Mouse (Mus musculus): Measurements from ENCODE around the gene Spef1. TPM values are rescaled to one million over a fixed set of nuclear protein-coding genes. Genes with fewer than 3 reads are reported as not detected.
A peak's percentile ranks its signal among the peaks of the same experiment; 100 is the strongest.

The Spef1 gene
- polyA plus RNA-seq, 1 experiment from 2014 or later: 9.2 TPM

DNA sequence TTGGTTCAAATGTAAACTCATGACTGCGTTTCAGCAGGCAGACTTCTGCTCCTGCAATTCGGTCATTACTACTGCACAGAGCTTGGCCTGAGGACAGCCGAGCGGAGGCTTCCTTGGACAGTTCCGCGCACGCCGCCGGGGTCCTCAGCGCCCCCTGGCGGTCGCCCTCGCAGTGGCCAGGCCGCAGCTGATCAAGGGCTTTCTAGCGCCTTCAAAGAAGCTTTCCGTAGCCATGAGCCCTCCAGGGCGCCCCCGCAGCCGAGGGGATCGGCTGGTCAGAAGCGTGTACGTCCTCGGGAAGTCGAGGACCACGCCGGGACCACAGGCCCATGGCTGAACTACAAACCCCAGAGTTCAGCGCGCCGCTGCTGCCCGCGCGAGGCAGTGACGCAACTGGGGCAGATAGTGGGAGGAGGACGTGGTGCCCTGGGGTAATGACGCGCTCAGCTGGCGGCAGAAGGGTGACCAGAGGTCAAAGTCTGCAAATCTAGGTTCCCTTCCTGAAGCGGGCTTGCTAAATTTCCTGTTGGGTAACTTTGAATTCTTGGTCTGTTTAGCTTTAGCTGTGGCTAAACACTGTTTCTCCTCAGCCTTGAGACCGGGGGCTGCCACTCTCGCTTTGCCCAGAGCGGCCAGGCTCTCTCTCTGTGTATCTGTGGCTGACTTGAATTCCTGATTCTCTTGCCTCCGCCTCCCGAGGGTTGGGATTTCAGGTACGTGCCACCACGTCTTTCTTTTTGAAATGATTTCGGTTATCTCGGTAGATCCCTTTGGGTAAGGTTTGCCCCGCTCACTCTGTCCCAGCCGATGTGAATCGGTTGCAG lies 23.1 kb upstream of the Spef1 start:
- WGBS: 1% methylated on average over 50 of the region's 50 CpGs
- H3K4me3 ChIP-seq (ENCODE audit: low read depth, low read length): peak overlapping the region; percentile 55
- peak; percentile 95 for ATAC-seq (ENCODE audit: insufficient number of reproducible peaks, insufficient read depth, low FRiP score, low read depth)

DNA sequence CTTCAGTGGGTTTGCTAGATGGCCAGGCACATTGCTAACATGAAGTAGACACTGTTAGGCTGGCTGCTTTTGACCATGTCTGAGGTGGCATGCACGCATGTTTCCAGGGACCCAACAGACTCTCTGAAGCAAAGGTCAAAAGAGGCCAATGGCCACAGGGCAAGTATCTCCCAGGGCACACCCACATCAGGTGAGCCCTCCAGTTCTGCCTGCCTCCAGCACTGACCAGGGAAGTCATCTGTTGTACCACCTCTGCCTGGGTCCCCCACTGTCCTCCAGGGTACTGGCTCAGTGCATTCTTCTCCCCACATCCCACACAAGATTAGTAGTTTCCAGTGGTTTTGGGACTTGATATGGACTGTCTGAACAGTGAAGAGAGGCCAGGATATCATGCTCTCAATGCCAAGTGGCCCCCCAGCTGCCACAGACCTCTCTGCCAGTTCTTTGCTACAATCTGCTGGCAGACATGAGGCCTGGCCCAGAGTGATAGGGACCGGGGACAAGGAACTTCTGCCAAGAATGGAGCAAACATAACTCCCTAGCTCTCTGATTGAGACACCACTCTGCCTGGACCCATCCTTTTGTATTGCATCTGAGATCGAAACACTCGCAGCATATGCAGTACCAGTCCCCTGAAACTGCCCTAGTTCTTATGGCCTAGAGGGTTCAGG lies 22.2 kb upstream of the Spef1 start:
- H3K9me3 ChIP-seq (ENCODE audit: control insufficient read depth, low read depth, low read length): no peaks in the 10 kb centered on the region
- peak overlapping the region; percentile 4; the same call in 1 of the 2 replicates for H3K9ac ChIP-seq (replicated peaks; ENCODE audit: low read depth, low read length)
- H3K4me3 ChIP-seq (ENCODE audit: low read depth, low read length): peak overlapping the region; percentile 55; the same call in 1 of the 2 replicates
- ATAC-seq (ENCODE audit: insufficient number of reproducible peaks, insufficient read depth, low FRiP score, low read depth): 0 out of 2 replicates have a peak, but pooled peaks have one; percentile 0
- 73% methylated on average over 4 of the region's 4 CpGs for WGBS
- peaks cover 24% of the 10 kb centered on the region for H3K4me1 ChIP-seq (ENCODE audit: control insufficient read depth, insufficient read depth, low read length)
- H3K4me2 ChIP-seq (replicated peaks; ENCODE audit: low read depth, low read length): peak overlapping the region; percentile 57
- H3K27me3 ChIP-seq (ENCODE audit: control insufficient read depth, insufficient read depth, low read length): no peaks in the 10 kb centered on the region
- H3K36me3 ChIP-seq (ENCODE audit: control insufficient read depth, insufficient read depth, low read length): peaks cover 3% of the 10 kb centered on the region; the same call in 1 of the 2 replicates
- H3K27ac ChIP-seq (ENCODE audit: low read length): peak overlapping the region; percentile 86

More for the DNA sequence above, 23.1 kb upstream of the Spef1 start:
- Histone ChIP-seq H3K36me3 (ENCODE audit: control insufficient read depth, insufficient read depth, low read length) (peaks cover 3% of the 10 kb centered on the region; the same call in 1 of the 2 replicates), H3K27me3 (ENCODE audit: control insufficient read depth, insufficient read depth, low read length) (no peaks in the 10 kb centered on the region), H3K9me3 (ENCODE audit: control insufficient read depth, low read depth, low read length) (no peaks in the 10 kb centered on the region), H3K9ac (replicated peaks; ENCODE audit: low read depth, low read length) (peak overlapping the region; percentile 54), H3K4me2 (replicated peaks; ENCODE audit: low read depth, low read length) (peak overlapping the region; percentile 57), H3K4me1 (ENCODE audit: control insufficient read depth, insufficient read depth, low read length) (peaks cover 16% of the 10 kb centered on the region), H3K27ac (ENCODE audit: low read length) (peak overlapping the region; percentile 86)

DNA sequence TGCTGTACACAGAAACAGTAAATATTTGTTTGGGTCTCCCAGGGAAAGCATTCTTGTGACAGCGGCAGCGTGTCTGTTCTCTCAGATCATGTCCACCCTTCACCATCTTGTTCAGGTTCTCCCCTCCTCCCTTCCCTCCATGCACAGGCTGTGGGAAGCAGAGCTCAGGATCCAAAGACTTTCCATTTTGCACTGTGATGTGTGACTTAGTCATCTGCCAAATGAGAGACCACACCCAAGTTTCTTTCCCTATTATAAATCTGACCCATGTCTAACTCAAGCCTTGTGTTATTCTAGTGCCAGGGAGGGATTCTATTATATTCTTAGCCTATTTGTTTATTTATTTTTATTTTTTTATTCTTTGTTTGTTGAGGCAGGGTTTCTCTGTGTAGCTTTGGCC lies 21.3 kb upstream of the Spef1 start:
- Histone ChIP-seq H3K27ac (ENCODE audit: low read length) (no peak overlapping the region), H3K36me3 (ENCODE audit: control insufficient read depth, insufficient read depth, low read length) (peaks cover 3% of the 10 kb centered on the region; the same call in 1 of the 2 replicates), H3K4me1 (ENCODE audit: control insufficient read depth, insufficient read depth, low read length) (peaks cover 24% of the 10 kb centered on the region), H3K27me3 (ENCODE audit: control insufficient read depth, insufficient read depth, low read length) (no peaks in the 10 kb centered on the region), H3K4me2 (replicated peaks; ENCODE audit: low read depth, low read length) (no peak overlapping the region), H3K9me3 (ENCODE audit: control insufficient read depth, low read depth, low read length) (no peaks in the 10 kb centered on the region), H3K9ac (replicated peaks; ENCODE audit: low read depth, low read length) (no peak overlapping the region), H3K4me3 (ENCODE audit: low read depth, low read length) (no peak overlapping the region)
- ATAC-seq (ENCODE audit: insufficient number of reproducible peaks, insufficient read depth, low FRiP score, low read depth): no peak
- WGBS: 71% methylated on average over 2 of the region's 2 CpGs

DNA sequence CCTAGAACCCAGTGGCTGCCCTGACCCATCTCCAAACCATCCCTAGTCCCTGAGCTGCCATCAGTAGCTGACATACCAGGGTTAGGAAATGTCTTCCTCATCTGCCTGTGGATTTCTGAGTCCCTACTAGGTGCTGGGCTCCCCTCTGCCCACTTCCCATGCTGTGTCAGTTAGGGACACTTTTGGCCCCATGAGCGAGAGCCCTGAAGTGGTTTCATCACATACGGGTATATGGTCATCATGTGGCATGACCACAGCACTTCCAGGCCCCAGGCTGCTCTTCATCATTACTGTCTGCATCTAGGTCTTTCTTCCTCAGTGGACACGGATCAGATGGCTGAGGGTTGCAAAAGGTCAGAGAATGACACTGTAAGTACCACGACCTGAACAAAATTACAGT lies 19.7 kb upstream of the Spef1 start, which contains the start of gene Ap5s1:
TSS of gene Ap5s1 (plus strand) at position 301 of the 400 bp plus-strand sequence.
- ATAC-seq (ENCODE audit: insufficient number of reproducible peaks, insufficient read depth, low FRiP score, low read depth): no peak
- WGBS: 80% methylated on average over 4 of the region's 4 CpGs

DNA sequence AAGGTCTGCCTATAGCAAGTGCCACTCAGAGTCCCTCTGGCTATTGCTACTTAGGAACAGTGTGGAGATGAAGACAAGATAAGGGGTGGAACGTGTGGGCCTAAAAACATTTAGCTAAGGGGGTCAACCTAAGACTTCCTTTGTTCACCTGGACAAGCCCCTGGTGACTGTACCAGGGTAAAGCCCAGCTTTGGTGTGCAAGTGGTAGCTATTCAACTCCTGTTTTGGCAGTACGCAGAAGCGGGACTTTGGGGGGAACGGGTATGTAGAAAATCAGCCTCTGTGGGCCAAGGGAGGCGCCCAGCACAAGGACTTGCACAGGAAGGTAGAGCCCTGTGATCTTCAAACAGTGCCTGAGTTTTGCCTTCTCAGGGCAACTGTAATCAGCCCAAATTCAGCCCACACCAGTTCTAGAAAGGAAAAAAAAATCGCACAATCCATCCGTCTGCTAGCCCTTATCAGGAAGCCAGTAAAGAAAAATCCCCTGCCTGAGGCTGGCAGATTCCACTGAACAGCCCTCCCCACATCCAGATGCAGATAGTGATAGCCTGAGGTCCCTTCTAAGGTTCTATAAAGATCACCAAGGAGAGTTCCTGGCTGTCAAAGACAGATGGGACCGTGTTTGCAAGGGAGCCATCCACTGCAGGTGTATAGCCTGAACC lies 18.6 kb upstream of the Spef1 start:
- no peak overlapping the region for H3K4me2 ChIP-seq (replicated peaks; ENCODE audit: low read depth, low read length)
- ATAC-seq (ENCODE audit: insufficient number of reproducible peaks, insufficient read depth, low FRiP score, low read depth): no peak
- no peaks in the 10 kb centered on the region for H3K27me3 ChIP-seq (ENCODE audit: control insufficient read depth, insufficient read depth, low read length)
- peaks cover 18% of the 10 kb centered on the region for H3K4me1 ChIP-seq (ENCODE audit: control insufficient read depth, insufficient read depth, low read length)
- H3K9me3 ChIP-seq (ENCODE audit: control insufficient read depth, low read depth, low read length): no peaks in the 10 kb centered on the region
- no peak overlapping the region for H3K27ac ChIP-seq (ENCODE audit: low read length)
- H3K36me3 ChIP-seq (ENCODE audit: control insufficient read depth, insufficient read depth, low read length): no peaks in the 10 kb centered on the region
- H3K4me3 ChIP-seq (ENCODE audit: low read depth, low read length): no peak overlapping the region
- H3K9ac ChIP-seq (replicated peaks; ENCODE audit: low read depth, low read length): no peak overlapping the region
- 80% methylated on average over 8 of the region's 8 CpGs for WGBS

More for the DNA sequence above, 19.7 kb upstream of the Spef1 start, which contains the start of gene Ap5s1:
- H3K4me2 ChIP-seq (replicated peaks; ENCODE audit: low read depth, low read length): no peak within 1 kb of the TSS
- peaks cover 24% of the 10 kb centered on the region for H3K4me1 ChIP-seq (ENCODE audit: control insufficient read depth, insufficient read depth, low read length)
- H3K9me3 ChIP-seq (ENCODE audit: control insufficient read depth, low read depth, low read length): no peaks in the 10 kb centered on the region
- no peak within 1 kb of the TSS for H3K4me3 ChIP-seq (ENCODE audit: low read depth, low read length)
- no peaks in the 10 kb centered on the region for H3K27me3 ChIP-seq (ENCODE audit: control insufficient read depth, insufficient read depth, low read length)
- no peak within 1 kb of the TSS for H3K9ac ChIP-seq (replicated peaks; ENCODE audit: low read depth, low read length)
- no peaks in the 10 kb centered on the region for H3K36me3 ChIP-seq (ENCODE audit: control insufficient read depth, insufficient read depth, low read length)
- H3K27ac ChIP-seq (ENCODE audit: low read length): no peak within 1 kb of the TSS

DNA sequence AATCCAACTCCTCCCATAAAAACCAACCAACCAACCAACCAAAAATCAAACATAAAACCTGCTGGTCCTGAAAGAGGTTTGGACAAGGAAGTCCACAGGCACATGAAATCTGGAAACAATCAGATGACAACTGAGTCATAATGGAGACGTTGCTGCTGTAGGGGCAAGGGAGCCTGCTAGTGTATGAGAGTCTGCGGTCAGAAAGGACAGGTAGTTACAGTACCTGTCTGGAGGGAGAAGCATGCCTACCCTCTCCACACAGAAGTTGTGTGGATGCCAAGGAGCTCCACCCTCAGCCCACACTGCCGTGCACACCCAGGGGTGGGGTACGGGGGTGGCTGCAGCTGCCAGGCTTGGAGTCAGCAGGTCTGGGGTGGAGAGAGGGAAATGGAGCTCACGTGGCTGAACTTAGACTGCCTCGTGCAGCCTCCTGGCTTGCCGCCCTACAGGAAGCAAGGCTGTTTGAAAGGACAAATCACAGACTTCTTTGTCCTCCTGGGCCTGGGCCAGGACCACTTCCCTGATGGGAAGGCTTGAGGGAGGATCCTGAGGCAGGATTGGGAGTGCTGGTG lies 17.4 kb upstream of the Spef1 start:
- Histone ChIP-seq H3K9ac (replicated peaks; ENCODE audit: low read depth, low read length) (no peak overlapping the region), H3K9me3 (ENCODE audit: control insufficient read depth, low read depth, low read length) (no peaks in the 10 kb centered on the region), H3K27me3 (ENCODE audit: control insufficient read depth, insufficient read depth, low read length) (no peaks in the 10 kb centered on the region), H3K4me3 (ENCODE audit: low read depth, low read length) (no peak overlapping the region), H3K4me1 (ENCODE audit: control insufficient read depth, insufficient read depth, low read length) (peaks cover 16% of the 10 kb centered on the region), H3K4me2 (replicated peaks; ENCODE audit: low read depth, low read length) (peak overlapping the region; percentile 21), H3K27ac (ENCODE audit: low read length) (peak overlapping the region; percentile 94), H3K36me3 (ENCODE audit: control insufficient read depth, insufficient read depth, low read length) (no peaks in the 10 kb centered on the region)
- 14% methylated on average over 7 of the region's 7 CpGs for WGBS
- ATAC-seq (ENCODE audit: insufficient number of reproducible peaks, insufficient read depth, low FRiP score, low read depth): peak; percentile 87

DNA sequence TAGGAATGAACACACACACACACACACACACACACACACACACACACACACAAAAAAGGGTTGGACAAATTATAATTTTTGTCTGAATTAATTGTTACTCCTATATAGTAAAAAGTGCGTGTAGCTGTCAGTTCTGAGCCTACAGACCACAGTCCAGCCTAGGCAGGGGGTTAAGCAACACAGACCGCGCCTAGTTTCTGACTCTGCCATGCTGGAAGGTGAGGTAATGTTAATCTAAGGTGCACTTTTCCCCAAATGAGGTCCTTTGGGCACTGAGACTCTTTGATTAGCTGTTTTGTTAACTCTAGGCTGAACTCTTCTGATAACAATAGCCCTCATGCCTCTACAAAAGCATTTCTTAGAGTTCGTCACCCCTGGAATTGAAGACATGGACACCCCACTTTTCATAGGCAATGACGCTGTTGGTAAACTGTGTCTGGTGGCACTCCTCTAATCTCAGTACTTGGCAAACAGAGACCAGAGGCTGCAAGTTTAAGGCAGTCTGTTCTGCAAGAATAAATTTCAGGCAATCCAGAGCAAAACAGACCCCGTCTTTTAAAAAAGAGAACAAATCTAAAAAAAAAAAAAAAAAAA lies 16.8 kb upstream of the Spef1 start:
- Histone ChIP-seq H3K4me3 (ENCODE audit: low read depth, low read length) (no peak overlapping the region), H3K4me1 (ENCODE audit: control insufficient read depth, insufficient read depth, low read length) (peaks cover 12% of the 10 kb centered on the region), H3K9ac (replicated peaks; ENCODE audit: low read depth, low read length) (no peak overlapping the region), H3K4me2 (replicated peaks; ENCODE audit: low read depth, low read length) (no peak overlapping the region), H3K36me3 (ENCODE audit: control insufficient read depth, insufficient read depth, low read length) (no peaks in the 10 kb centered on the region; the same call in 1 of the 2 replicates), H3K9me3 (ENCODE audit: control insufficient read depth, low read depth, low read length) (no peaks in the 10 kb centered on the region), H3K27me3 (ENCODE audit: control insufficient read depth, insufficient read depth, low read length) (no peaks in the 10 kb centered on the region), H3K27ac (ENCODE audit: low read length) (peak overlapping the region; percentile 94)
- peak; percentile 39 for ATAC-seq (ENCODE audit: insufficient number of reproducible peaks, insufficient read depth, low FRiP score, low read depth)
- 69% methylated on average over 6 of the region's 6 CpGs for WGBS
